Mouse (Mus musculus) forebrain, embryonic 15.5 days (tissue): Measurements from ENCODE around the gene Hivep3. TPM values are rescaled to one million over a fixed set of nuclear protein-coding genes. Genes with fewer than 3 reads are reported as not detected.

Experiments used
- ATAC-seq: fragments of 200-750 bp; cut with Nextera tagmentation; replicated peaks from 2 replicates; pipeline ENCODE4 v1.8.0; 2017; ENCODE audit warnings: mild to moderate bottlenecking, moderate TSS enrichment, moderate library complexity
- H3K27ac ChIP-seq: fragments of 300-500 bp; sonication (generic); replicated peaks from 2 replicates; pipeline ENCODE4 v1.5.1; 2015; ENCODE audit warnings: mild to moderate bottlenecking, inconsistent platforms
- H3K27me3 ChIP-seq: fragments of 300-500 bp; sonication (generic); 2 replicates; pipeline ENCODE4 v1.6.1; 2015; ENCODE audit warnings: inconsistent platforms
- H3K36me3 ChIP-seq: fragments of 300-500 bp; sonication (generic); 2 replicates; pipeline ENCODE4 v1.6.1; 2015; ENCODE audit warnings: mild to moderate bottlenecking, inconsistent platforms
- H3K4me1 ChIP-seq: fragments of 300-500 bp; sonication (generic); 2 replicates; pipeline ENCODE4 v1.6.1; 2015; ENCODE audit warnings: inconsistent platforms
- H3K4me2 ChIP-seq: fragments of 300-500 bp; sonication (generic); replicated peaks from 2 replicates; pipeline ENCODE4 v1.6.1; 2015; ENCODE audit warnings: mild to moderate bottlenecking, inconsistent platforms
- H3K4me3 ChIP-seq: fragments of 300-500 bp; sonication (generic); 2 replicates; pipeline ENCODE4 v1.5.1; 2015; ENCODE audit warnings: mild to moderate bottlenecking, inconsistent platforms
- H3K9ac ChIP-seq: fragments of 300-500 bp; sonication (generic); replicated peaks from 2 replicates; pipeline ENCODE4 v1.6.1; 2015; ENCODE audit warnings: mild to moderate bottlenecking, inconsistent platforms
- H3K9me3 ChIP-seq: fragments of 300-500 bp; sonication (generic); 2 replicates; pipeline ENCODE4 v1.6.1; 2016; ENCODE audit warnings: inconsistent platforms
- WGBS: fragments of 180-500 bp; shearing (Covaris S2); methylation state at CpG from one replicate; pipeline ENCODE4 v1.1.7; 2015; ENCODE audit warnings: mixed read lengths; 5-methylcytosine and 5-hydroxymethylcytosine counted together
- polyA plus RNA-seq: library from polyadenylated mRNA; unstranded; fragments of >200 nt; fragmentation: Nextera tagmentation; extraction: Ambion mirVana; gene quantifications from 2 replicates; pipeline ENCODE4 v1.2.1, GENCODE M21; 2015

The Hivep3 gene
- polyA plus RNA-seq, 1 experiment from 2014 or later: 21.7 TPM

DNA sequence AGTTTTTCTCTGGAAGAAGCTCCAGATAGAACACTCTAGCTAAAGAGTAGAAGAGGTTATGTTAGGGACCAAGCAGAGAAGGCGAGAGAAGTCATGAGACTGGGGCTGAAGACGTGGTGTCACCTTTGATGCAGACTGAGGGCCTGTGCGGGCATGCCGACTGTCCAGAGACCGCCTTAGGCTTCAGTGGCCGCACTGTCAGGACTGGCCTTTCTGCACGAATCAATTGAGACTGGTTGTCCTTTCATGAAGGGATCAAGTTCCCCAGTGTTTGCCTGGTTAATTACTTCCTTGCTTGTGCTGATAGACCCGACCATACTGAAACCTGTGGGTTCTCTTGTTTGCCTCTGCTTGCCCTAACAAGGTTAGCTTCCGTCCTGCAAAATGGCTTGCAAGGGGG is 99.7 kb downstream of the Hivep3 start:
- Histone ChIP-seq H3K27ac (no peak overlapping the region), H3K9me3 (no peaks in the 10 kb centered on the region), H3K27me3 (no peaks in the 10 kb centered on the region), H3K9ac (no peak overlapping the region), H3K4me1 (peaks cover 6% of the 10 kb centered on the region; the same call in 1 of the 2 replicates), H3K4me2 (no peak overlapping the region), H3K36me3 (no peaks in the 10 kb centered on the region), H3K4me3 (no peak overlapping the region)
- WGBS: 67% methylated on average over 9 of the region's 9 CpGs
- no peak for ATAC-seq

DNA sequence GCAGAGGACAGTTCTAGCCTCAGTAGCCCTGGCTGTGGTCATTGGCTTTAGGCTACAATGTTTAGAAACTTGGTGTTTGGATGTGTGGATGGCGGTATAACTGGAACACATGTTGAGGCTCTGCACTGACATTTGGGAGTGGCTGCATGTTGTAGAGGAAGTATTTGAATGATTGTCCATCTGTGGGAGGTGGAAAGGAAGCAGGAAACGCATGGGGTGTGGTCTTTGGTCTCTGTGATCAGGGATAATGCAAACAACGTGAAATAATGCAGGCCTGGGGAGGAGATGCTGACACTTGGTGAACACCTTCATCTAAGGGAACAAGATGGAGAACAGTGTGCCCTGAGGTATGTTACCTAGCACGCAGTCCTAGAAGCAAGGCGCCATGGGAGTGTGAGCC is 100.3 kb downstream of the Hivep3 start:
- Histone ChIP-seq H3K4me3 (no peak overlapping the region), H3K27me3 (no peaks in the 10 kb centered on the region), H3K36me3 (no peaks in the 10 kb centered on the region), H3K4me2 (no peak overlapping the region), H3K9me3 (no peaks in the 10 kb centered on the region), H3K4me1 (peaks cover 6% of the 10 kb centered on the region; the same call in 1 of the 2 replicates), H3K9ac (no peak overlapping the region), H3K27ac (no peak overlapping the region)
- 86% methylated on average over 5 of the region's 5 CpGs for WGBS
- no peak for ATAC-seq

GRCm38 (mm10) chr4:119836181-119836580 is 102.6 kb downstream of the Hivep3 start:
- H3K9me3 ChIP-seq: no peaks in the 10 kb centered on the region
- H3K4me2 ChIP-seq: no peak overlapping the region
- ATAC-seq: no peak
- H3K27me3 ChIP-seq: no peaks in the 10 kb centered on the region
- peaks cover 6% of the 10 kb centered on the region; the same call in 1 of the 2 replicates for H3K4me1 ChIP-seq
- H3K4me3 ChIP-seq: no peak overlapping the region
- no peaks in the 10 kb centered on the region for H3K36me3 ChIP-seq
- no peak overlapping the region for H3K27ac ChIP-seq
- WGBS: 92% methylated on average over 3 of the region's 3 CpGs
- H3K9ac ChIP-seq: no peak overlapping the region

GRCm38 (mm10) chr4:119837505-119838065 is 104.0 kb downstream of the Hivep3 start:
- ATAC-seq: no peak
- Histone ChIP-seq H3K4me1 (peaks cover 6% of the 10 kb centered on the region; the same call in 1 of the 2 replicates), H3K27me3 (no peaks in the 10 kb centered on the region), H3K4me3 (no peak overlapping the region), H3K36me3 (no peaks in the 10 kb centered on the region), H3K9ac (no peak overlapping the region), H3K4me2 (no peak overlapping the region), H3K9me3 (no peaks in the 10 kb centered on the region), H3K27ac (no peak overlapping the region)
- 93% methylated on average over 1 of the region's 1 CpGs for WGBS

DNA sequence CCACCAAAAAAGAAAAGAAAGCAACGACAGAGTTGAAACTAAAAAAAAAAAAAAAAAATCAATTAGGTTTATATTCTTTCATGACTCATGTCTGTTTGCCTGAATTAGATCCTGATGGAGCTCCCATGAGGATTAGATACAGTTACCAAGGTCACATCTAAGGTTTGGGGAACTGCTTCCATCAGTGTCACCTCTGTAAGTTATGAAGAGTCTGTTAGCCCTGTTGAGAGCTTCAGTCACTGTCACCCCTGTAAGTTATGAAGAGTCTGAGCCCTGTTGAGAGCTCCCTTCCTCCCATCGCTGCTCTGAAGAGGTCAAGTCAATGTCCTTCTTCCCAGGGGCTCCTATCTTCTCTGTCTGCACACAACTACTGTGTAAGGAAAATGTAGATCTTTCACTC is 104.7 kb downstream of the Hivep3 start:
- no peak overlapping the region for H3K27ac ChIP-seq
- peaks cover 6% of the 10 kb centered on the region; the same call in 1 of the 2 replicates for H3K4me1 ChIP-seq
- no peak for ATAC-seq
- H3K9ac ChIP-seq: no peak overlapping the region
- H3K4me3 ChIP-seq: no peak overlapping the region
- no peaks in the 10 kb centered on the region for H3K9me3 ChIP-seq
- no peaks in the 10 kb centered on the region for H3K36me3 ChIP-seq
- 96% methylated on average over 2 of the region's 2 CpGs for WGBS
- H3K27me3 ChIP-seq: no peaks in the 10 kb centered on the region
- H3K4me2 ChIP-seq: no peak overlapping the region

GRCm38 (mm10) chr4:119843294-119843693 is 109.7 kb downstream of the Hivep3 start:
- Histone ChIP-seq H3K36me3 (no peaks in the 10 kb centered on the region), H3K9ac (no peak overlapping the region), H3K4me2 (no peak overlapping the region), H3K27me3 (no peaks in the 10 kb centered on the region), H3K4me3 (no peak overlapping the region), H3K4me1 (no peaks in the 10 kb centered on the region), H3K27ac (no peak overlapping the region), H3K9me3 (no peaks in the 10 kb centered on the region)
- ATAC-seq: no peak
- WGBS: 61% methylated on average over 3 of the region's 3 CpGs

GRCm38 (mm10) chr4:119844267-119844666 is 110.7 kb downstream of the Hivep3 start:
- Histone ChIP-seq H3K27me3 (no peaks in the 10 kb centered on the region), H3K9me3 (no peaks in the 10 kb centered on the region), H3K27ac (no peak overlapping the region), H3K4me3 (no peak overlapping the region), H3K9ac (no peak overlapping the region), H3K4me2 (no peak overlapping the region), H3K36me3 (no peaks in the 10 kb centered on the region), H3K4me1 (no peaks in the 10 kb centered on the region)
- 86% methylated on average over 3 of the region's 3 CpGs for WGBS
- ATAC-seq: no peak

GRCm38 (mm10) chr4:119845596-119846161 is 112.1 kb downstream of the Hivep3 start:
- Histone ChIP-seq H3K27ac (no peak overlapping the region), H3K36me3 (no peaks in the 10 kb centered on the region), H3K9me3 (no peaks in the 10 kb centered on the region), H3K4me2 (no peak overlapping the region), H3K27me3 (no peaks in the 10 kb centered on the region), H3K4me1 (no peaks in the 10 kb centered on the region), H3K4me3 (no peak overlapping the region), H3K9ac (no peak overlapping the region)
- WGBS: 65% methylated on average over 3 of the region's 3 CpGs
- ATAC-seq: no peak

GRCm38 (mm10) chr4:119852483-119852882 is 118.9 kb downstream of the Hivep3 start:
- H3K4me2 ChIP-seq: no peak overlapping the region
- no peak overlapping the region for H3K9ac ChIP-seq

DNA sequence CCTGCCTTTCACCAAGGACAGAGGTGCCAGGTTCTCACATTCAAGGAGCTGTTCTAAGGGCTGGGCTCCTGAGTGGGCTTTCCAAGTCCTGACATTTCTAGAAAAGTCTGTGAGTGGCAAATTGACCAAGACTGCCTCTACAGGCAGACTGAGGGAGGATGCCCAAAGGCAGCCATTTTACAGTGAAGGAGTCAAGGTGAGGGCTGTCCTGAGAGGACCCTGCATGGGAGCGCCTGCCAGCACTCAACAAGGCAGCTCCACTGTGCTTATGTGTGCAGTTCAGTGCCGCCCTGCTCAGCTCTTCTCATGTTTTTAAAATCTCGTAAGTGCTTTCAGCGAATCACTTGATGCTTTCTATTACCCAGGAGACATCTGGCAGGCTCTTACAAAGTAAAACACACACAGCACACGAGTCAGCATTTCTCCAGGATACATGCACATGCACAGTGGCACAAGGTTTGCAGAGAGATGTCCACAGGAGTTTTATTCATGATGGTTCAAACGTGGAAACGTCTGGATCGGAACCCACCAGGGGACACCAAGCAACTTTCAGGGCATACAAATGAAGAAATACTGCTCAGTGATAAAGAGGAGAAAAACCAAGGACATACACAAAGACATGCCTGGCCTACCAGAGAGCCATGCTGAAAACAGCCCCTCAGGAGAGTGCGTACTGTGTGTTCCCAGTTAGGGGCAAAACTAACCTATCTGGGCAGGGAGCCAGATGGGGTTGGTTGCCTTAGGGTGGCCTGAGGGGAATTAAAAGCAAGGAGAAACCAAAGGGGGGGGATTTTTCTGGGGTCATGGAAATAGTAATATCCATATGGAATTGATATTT is 120.9 kb downstream of the Hivep3 start:
- H3K9ac ChIP-seq: no peak overlapping the region
- ATAC-seq: peak; percentile 53
- H3K4me1 ChIP-seq: peaks cover 7% of the 10 kb centered on the region
- no peaks in the 10 kb centered on the region for H3K9me3 ChIP-seq
- no peaks in the 10 kb centered on the region for H3K27me3 ChIP-seq
- no peaks in the 10 kb centered on the region for H3K36me3 ChIP-seq
- H3K27ac ChIP-seq: no peak overlapping the region
- no peak overlapping the region for H3K4me2 ChIP-seq
- 66% methylated on average over 9 of the region's 9 CpGs for WGBS
- H3K4me3 ChIP-seq: no peak overlapping the region

More at GRCm38 (mm10) chr4:119852483-119852882, 118.9 kb downstream of the Hivep3 start:
- Histone ChIP-seq H3K4me1 (peaks cover 7% of the 10 kb centered on the region), H3K27ac (no peak overlapping the region), H3K36me3 (no peaks in the 10 kb centered on the region), H3K9me3 (no peaks in the 10 kb centered on the region), H3K27me3 (no peaks in the 10 kb centered on the region), H3K4me3 (no peak overlapping the region)
- ATAC-seq: no peak
- WGBS: 62% methylated on average over 8 of the region's 8 CpGs

GRCm38 (mm10) chr4:119859454-119859853 is 125.9 kb downstream of the Hivep3 start:
- no peak overlapping the region for H3K4me2 ChIP-seq
- H3K36me3 ChIP-seq: no peaks in the 10 kb centered on the region
- no peaks in the 10 kb centered on the region for H3K27me3 ChIP-seq
- no peak overlapping the region for H3K9ac ChIP-seq
- peaks cover 12% of the 10 kb centered on the region; the same call in 1 of the 2 replicates for H3K4me1 ChIP-seq
- 77% methylated on average over 4 of the region's 4 CpGs for WGBS
- H3K27ac ChIP-seq: no peak overlapping the region
- H3K9me3 ChIP-seq: no peaks in the 10 kb centered on the region
- no peak for ATAC-seq
- H3K4me3 ChIP-seq: no peak overlapping the region

DNA sequence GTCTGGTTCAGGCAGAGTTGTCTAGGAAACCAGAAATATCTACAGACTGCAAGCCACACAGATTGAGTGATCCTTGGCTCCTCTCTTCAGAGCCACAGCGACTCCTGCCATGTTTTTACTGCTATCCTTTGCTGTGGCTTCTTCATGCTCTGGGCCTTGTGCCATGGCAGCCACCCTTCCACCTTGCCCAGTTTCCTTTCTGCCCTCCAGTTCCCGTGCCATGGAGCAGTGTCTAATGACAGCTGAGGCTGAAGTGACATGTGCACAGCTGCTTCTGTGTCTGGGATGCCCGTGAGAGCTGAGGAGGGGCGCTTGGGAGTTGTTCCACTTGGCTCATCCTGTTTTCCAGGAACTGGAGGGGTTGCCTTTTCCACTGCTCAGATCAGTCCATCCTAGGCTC is 127.4 kb downstream of the Hivep3 start:
- peak overlapping the region; percentile 18 for H3K27ac ChIP-seq
- WGBS: 55% methylated on average over 4 of the region's 4 CpGs

More for the DNA sequence above, 127.4 kb downstream of the Hivep3 start:
- Histone ChIP-seq H3K9me3 (no peaks in the 10 kb centered on the region), H3K4me2 (no peak overlapping the region), H3K36me3 (no peaks in the 10 kb centered on the region), H3K27me3 (no peaks in the 10 kb centered on the region), H3K4me3 (no peak overlapping the region), H3K4me1 (peaks cover 10% of the 10 kb centered on the region; the same call in 1 of the 2 replicates), H3K9ac (no peak overlapping the region)
- ATAC-seq: no peak
